Mouse (Mus musculus): Measurements from ENCODE around the gene Zfp446. TPM values are rescaled to one million over a fixed set of nuclear protein-coding genes. Genes with fewer than 3 reads are reported as not detected.
"Not testable (repeated sequence)": the region's sequence is repeated elsewhere in the genome, so short reads cannot be mapped to it uniquely, and the experiment has no call there.

Gene Zfp446
- polyA plus RNA-seq (2021) = 5.9 TPM

GRCm38 (mm10) chr7:12977682-12978389 lies at the start of gene Zfp446:
Zfp446 (plus strand) TSS chr7:12977848.
- ChIA-PET POLR2A (interaction anchor here (1.2 kb wide), 1 partner anchor 55 kb away, joined by 3 read pairs; no protein-coding TSS in a partner anchor), CTCF (interaction anchor here (0.8 to 2.6 kb wide), 6 partner anchors 10 to 32 kb away, joined by 3 to 10 read pairs (median 4); partner anchors contain the start of gene Zbtb45)
- in situ Hi-C loops (cut with MboI; ENCODE audit: low pct_unique_long_range_greater_than_20kb) = no loop called here
- peak; percentile 90 for DNase-seq (ENCODE audit: low read depth, low spot score)
- peak; percentile 98 for ATAC-seq
- no peaks in the 10 kb centered on the region for H3K27me3 ChIP-seq
- TF ChIP-seq CTCF (IDR thresholded peaks at IDR 0.05) = no peak

- DNase-seq (ENCODE audit: low read depth, low spot score) (no peak), ATAC-seq (no peak)
- ChIA-PET CTCF (interaction anchor here (0.6 to 2.1 kb wide), 3 partner anchors 10 to 12 kb away, joined by 3 to 8 read pairs (median 3); partner anchors contain the start of gene Rps5), POLR2A (no interaction called here)
- in situ Hi-C loops (cut with MboI; ENCODE audit: low pct_unique_long_range_greater_than_20kb) = no loop called here
- TF ChIP-seq CTCF (IDR thresholded peaks at IDR 0.05) = no peak
- no peaks in the 10 kb centered on the region for H3K27me3 ChIP-seq
Observed at GRCm38 (mm10) chr7:12933615-12934140, 44.0 kb upstream of the Zfp446 start.

GRCm38 (mm10) chr7:12934808-12935207 lies 42.8 kb upstream of the Zfp446 start:
- POLR2A ChIA-PET = interaction anchor here (1.2 kb wide), 1 partner anchor 11 kb away, joined by 5 read pairs; no protein-coding TSS in a partner anchor

GRCm38 (mm10) chr7:12937254-12937803 lies 40.3 kb upstream of the Zfp446 start:
- in situ Hi-C loops (cut with MboI; ENCODE audit: low pct_unique_long_range_greater_than_20kb); ATAC-seq; H3K27me3 ChIP-seq; DNase-seq (ENCODE audit: low read depth, low spot score); CTCF ChIA-PET: not testable (repeated sequence)
- POLR2A ChIA-PET = interaction anchor here (1.0 kb wide), 1 partner anchor 9 kb away, joined by 4 read pairs; no protein-coding TSS in a partner anchor

More at GRCm38 (mm10) chr7:12934808-12935207, 42.8 kb upstream of the Zfp446 start:
- CTCF ChIA-PET = interaction anchor here (1.9 kb wide), 1 partner anchor 12 kb away, joined by 7 read pairs; the partner anchor contains the start of gene Rps5
- in situ Hi-C loops (cut with MboI; ENCODE audit: low pct_unique_long_range_greater_than_20kb) = no loop called here
- no peaks in the 10 kb centered on the region for H3K27me3 ChIP-seq
- TF ChIP-seq CTCF (IDR thresholded peaks at IDR 0.05) = no peak
- DNase-seq (ENCODE audit: low read depth, low spot score) (no peak), ATAC-seq (no peak)

- TF ChIP-seq CTCF (IDR thresholded peaks at IDR 0.05) = no peak
- ATAC-seq (no peak), DNase-seq (ENCODE audit: low read depth, low spot score) (no peak)
- CTCF ChIA-PET = interaction anchor here (0.8 kb wide), 1 partner anchor 11 kb away, joined by 3 read pairs; no protein-coding TSS in a partner anchor
- in situ Hi-C loops (cut with MboI; ENCODE audit: low pct_unique_long_range_greater_than_20kb) = no loop called here
- no peaks in the 10 kb centered on the region for H3K27me3 ChIP-seq
- POLR2A ChIA-PET = no interaction called here
Observed at GRCm38 (mm10) chr7:12940599-12940998, 37.0 kb upstream of the Zfp446 start.

- CTCF ChIA-PET = interaction anchor here (1.4 to 2.2 kb wide), 5 partner anchors 9 to 33 kb away, joined by 3 to 8 read pairs (median 3); no protein-coding TSS in a partner anchor
- in situ Hi-C loops (cut with MboI; ENCODE audit: low pct_unique_long_range_greater_than_20kb) = no loop called here
- ATAC-seq = no peak
Observed at GRCm38 (mm10) chr7:12943488-12943887, 34.2 kb upstream of the Zfp446 start.

GRCm38 (mm10) chr7:12949032-12949871 lies 28.4 kb upstream of the Zfp446 start:
- POLR2A ChIA-PET = no interaction called here
- peak; percentile 99 for ATAC-seq
- no peaks in the 10 kb centered on the region for H3K27me3 ChIP-seq
- CTCF ChIA-PET = no interaction called here
- in situ Hi-C loops (cut with MboI; ENCODE audit: low pct_unique_long_range_greater_than_20kb) = no loop called here
- TF ChIP-seq CTCF (IDR thresholded peaks at IDR 0.05) = no peak
- DNase-seq (ENCODE audit: low read depth, low spot score) = peak; percentile 82

More at GRCm38 (mm10) chr7:12943488-12943887, 34.2 kb upstream of the Zfp446 start:
- peak; percentile 56 for TF ChIP-seq CTCF (IDR thresholded peaks at IDR 0.05)
- POLR2A ChIA-PET = no interaction called here
- H3K27me3 ChIP-seq = no peaks in the 10 kb centered on the region
- DNase-seq (ENCODE audit: low read depth, low spot score) = no peak

GRCm38 (mm10) chr7:12949872-12950229 lies 27.8 kb upstream of the Zfp446 start:
- CTCF ChIA-PET = no interaction called here
- POLR2A ChIA-PET = no interaction called here
- H3K27me3 ChIP-seq = no peaks in the 10 kb centered on the region
- ATAC-seq (no peak), DNase-seq (ENCODE audit: low read depth, low spot score) (no peak)
- in situ Hi-C loops (cut with MboI; ENCODE audit: low pct_unique_long_range_greater_than_20kb) = no loop called here
- no peak for TF ChIP-seq CTCF (IDR thresholded peaks at IDR 0.05)

GRCm38 (mm10) chr7:12954896-12955295 lies 22.8 kb upstream of the Zfp446 start:
- ChIA-PET POLR2A (interaction anchor here (0.9 kb wide), 1 partner anchor 68 kb away, joined by 3 read pairs; no protein-coding TSS in a partner anchor), CTCF (interaction anchor here (0.7 to 1.4 kb wide), 6 partner anchors 10 to 59 kb away, joined by 3 to 4 read pairs (median 4); no protein-coding TSS in a partner anchor)
- ATAC-seq (peak; percentile 91), DNase-seq (ENCODE audit: low read depth, low spot score) (no peak)
- no peaks in the 10 kb centered on the region for H3K27me3 ChIP-seq
- in situ Hi-C loops (cut with MboI; ENCODE audit: low pct_unique_long_range_greater_than_20kb) = no loop called here
- peak; percentile 74 for TF ChIP-seq CTCF (IDR thresholded peaks at IDR 0.05)

GRCm38 (mm10) chr7:12957511-12957910 lies 20.1 kb upstream of the Zfp446 start:
- H3K27me3 ChIP-seq = no peaks in the 10 kb centered on the region
- ATAC-seq = no peak
- no peak for TF ChIP-seq CTCF (IDR thresholded peaks at IDR 0.05)
- in situ Hi-C loops (cut with MboI; ENCODE audit: low pct_unique_long_range_greater_than_20kb) = no loop called here
- ChIA-PET CTCF (no interaction called here), POLR2A (no interaction called here)
- no peak for DNase-seq (ENCODE audit: low read depth, low spot score)

All from Patski (cell line).